ENCODE assay signal across 9 mouse cellular contexts in the genomic region with DNA sequence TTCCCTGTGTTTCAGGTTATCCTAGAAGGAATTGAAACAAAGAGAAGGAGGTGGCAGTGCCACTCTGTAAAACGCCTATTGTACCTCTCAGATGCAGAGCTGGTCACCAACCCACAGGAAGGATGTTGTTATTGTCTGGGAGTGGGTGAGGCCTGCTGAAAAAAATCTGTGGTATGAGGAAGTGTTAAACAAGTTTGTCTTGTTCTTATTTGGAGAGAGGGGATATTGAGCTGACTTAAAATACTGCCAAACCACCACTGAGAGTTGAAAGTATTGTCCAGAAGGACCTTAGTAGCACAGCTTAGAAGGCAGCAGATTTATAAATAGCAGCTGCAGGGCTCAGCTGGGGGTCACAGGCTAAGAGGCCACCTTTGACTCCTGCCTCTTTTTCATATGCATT. TPM values are rescaled to one million over a fixed set of nuclear protein-coding genes. Genes with fewer than 3 reads are reported as not detected.
DNase-seq lines count a peak whose midpoint lies in the region; ATAC-seq and TF ChIP-seq lines count a peak whose summit lies in the region.
"Had no signal": no experiment of that assay in that cellular context is flagged by ENCODE, and none has a peak within 500 bp of the region (broad histone marks: within the 10 kb centered on the region; RNA-seq: fewer than 3 reads in every experiment).

No protein-coding gene starts in this region.

- no peaks in the 10 kb centered on the region for H3K27me3 ChIP-seq in spleen, adult 2 months (ENCODE audit: control insufficient read depth, insufficient read depth, low read length)
- H3K27me3 ChIP-seq in lung, postnatal 0 days (replicated peaks; ENCODE audit: insufficient read depth, low read length), result no peaks in the 10 kb centered on the region

- no peak overlapping the region for H3K4me2 ChIP-seq in lung, postnatal 0 days (replicated peaks; ENCODE audit: low read depth, low read length)

- H3K4me3 ChIP-seq in spleen, adult 2 months (ENCODE audit: extremely low read depth, insufficient read depth, insufficient read length), result no peak overlapping the region
- no peak overlapping the region for H3K4me3 ChIP-seq in lung, postnatal 0 days (ENCODE audit: low read depth, low read length)
- H3K4me3 ChIP-seq: megakaryocyte, embryonic 14.5 days had no signal

- ATAC-seq in granulocyte monocyte progenitor cell, adult 5-6 weeks (replicated peaks; ENCODE audit: poor library complexity, severe bottlenecking), result peak; percentile 90
- ATAC-seq in lung, postnatal 0 days, result peak; percentile 89

- no peaks in the 10 kb centered on the region for H3K9me3 ChIP-seq in lung, postnatal 0 days (ENCODE audit: low read length)
- H3K9me3 ChIP-seq: megakaryocyte, embryonic 14.5 days had no signal

- peak; percentile 81 for TF ChIP-seq EP300 in lung, postnatal 0 days (IDR thresholded peaks at IDR 0.05)

- TF ChIP-seq POLR2A in spleen, adult 2 months (IDR thresholded peaks at IDR 0.05; ENCODE audit: low read depth, low read length), result no peak

- peak overlapping the region; percentile 74 for H3K27ac ChIP-seq in spleen, adult 2 months (ENCODE audit: insufficient read depth, low read length)
- H3K27ac ChIP-seq in lung, postnatal 0 days (ENCODE audit: low read length), result peak overlapping the region; percentile 81

- TF ChIP-seq CTCF in spleen, adult 2 months (IDR thresholded peaks at IDR 0.05; ENCODE audit: extremely low read depth, insufficient read depth, insufficient read length, insufficient replicate concordance), result no peak
- no peak for TF ChIP-seq CTCF in lung, postnatal 0 days (IDR thresholded peaks at IDR 0.05)

- DNase-seq in spleen, adult 2 months (ENCODE audit: low read depth in 1 of 2, low spot score in 2 of 2), result peak in 1 of 2 experiments; percentile 36
- no peak for DNase-seq in spleen, postnatal 14 days (ENCODE audit: low spot score in 2 of 2)
- DNase-seq in lung, postnatal 0 days (ENCODE audit: low spot score), result peak; percentile 82
- peak; percentile 29 to 30 for DNase-seq in thymus, postnatal 36 days
- DNase-seq in adrenal gland, postnatal 14 days, result no peak
- DNase-seq in cerebellum, postnatal 10 days, result no peak
- no peak for DNase-seq in cerebellum, adult 8-10 months

- 0% methylated on average over 1 of the region's 1 CpGs for WGBS in spleen, adult 2 months
- WGBS in lung, postnatal 0 days, result 14% methylated on average over 1 of the region's 1 CpGs

- peaks cover 27% of the 10 kb centered on the region; the same call in 1 of the 2 replicates for H3K4me1 ChIP-seq in spleen, adult 2 months (ENCODE audit: control insufficient read depth, insufficient read depth, insufficient read length)
- peaks cover 22% of the 10 kb centered on the region; the same call in 1 of the 2 replicates for H3K4me1 ChIP-seq in lung, postnatal 0 days (ENCODE audit: insufficient read depth, low read depth, low read length)

- no peak overlapping the region for H3K9ac ChIP-seq in lung, postnatal 0 days (replicated peaks; ENCODE audit: low read depth)

- no peaks in the 10 kb centered on the region for H3K36me3 ChIP-seq in spleen, adult 2 months (ENCODE audit: control insufficient read depth, insufficient read depth, low read length)
- no peaks in the 10 kb centered on the region for H3K36me3 ChIP-seq in lung, postnatal 0 days (ENCODE audit: insufficient read depth, low read length)

RNA-seq across cellular contexts. Expression of gene Maml2, which starts 25.9 kb away (rescaled TPM):
- 9.4 and 10.9 TPM in 2 replicates for polyA plus RNA-seq in spleen, adult 2 months (2012; rRNA removed)
- total RNA-seq in granulocyte monocyte progenitor cell, adult 5-6 weeks (2014; fragmentation: Nextera tagmentation), result 1.4 and 2.3 TPM in 2 replicates
- 0.26 and 0.69 TPM in 2 replicates for total RNA-seq in granulocyte monocyte progenitor cell, adult 5-6 weeks (2017)
- 15.1 and 15.9 TPM in 2 replicates for polyA plus RNA-seq in lung, postnatal 0 days (2015; fragmentation: Nextera tagmentation; extraction: Ambion mirVana)
- 6.1 and 10.2 TPM in 2 replicates for total RNA-seq in adrenal gland, postnatal 14 days (2021)

Comparison
In these comparisons a context has a peak if more than half of its experiments do, and no peak if none do; other contexts are left out.
1. DNase-seq: peak in lung, postnatal 0 days (single experiment) and thymus, postnatal 36 days (2 of 2); none in spleen, postnatal 14 days (0 of 2), adrenal gland, postnatal 14 days (single experiment), cerebellum, postnatal 10 days (0 of 2) and cerebellum, adult 8-10 months (single experiment).